Mouse (Mus musculus) embryonic facial prominence, embryonic 15.5 days (tissue): ENCODE measurements around the gene Ces1d. TPM values are rescaled to one million over a fixed set of nuclear protein-coding genes. Genes with fewer than 3 reads are reported as not detected.
"Not testable (repeated sequence)": the region's sequence is repeated elsewhere in the genome, so short reads cannot be mapped to it uniquely, and the experiment has no call there.

Experiments used
- ATAC-seq: fragments of 200-750 bp; cut with Nextera tagmentation; 2 replicates; pipeline ENCODE4 v1.8.0; 2017; ENCODE audit warnings: low read depth, moderate TSS enrichment; ENCODE audit not compliant: insufficient number of reproducible peaks, low FRiP score, low TSS enrichment
- H3K27ac ChIP-seq: fragments of 300-500 bp; sonication (generic); replicated peaks from 2 replicates; pipeline ENCODE4 v1.5.1; 2015; ENCODE audit warnings: mild to moderate bottlenecking, inconsistent platforms
- H3K27me3 ChIP-seq: fragments of 300-500 bp; sonication (generic); 2 replicates; pipeline ENCODE4 v1.6.1; 2015; ENCODE audit warnings: inconsistent platforms
- H3K36me3 ChIP-seq: fragments of 300-500 bp; sonication (generic); 2 replicates; pipeline ENCODE4 v1.6.1; 2015; ENCODE audit warnings: mild to moderate bottlenecking, inconsistent platforms
- H3K4me1 ChIP-seq: fragments of 300-500 bp; sonication (generic); 2 replicates; pipeline ENCODE4 v1.6.1; 2015; ENCODE audit warnings: inconsistent platforms
- H3K4me2 ChIP-seq: fragments of 300-500 bp; sonication (generic); replicated peaks from 2 replicates; pipeline ENCODE4 v1.6.1; 2015; ENCODE audit warnings: mild to moderate bottlenecking, inconsistent platforms
- H3K4me3 ChIP-seq: fragments of 300-500 bp; sonication (generic); replicated peaks from 2 replicates; pipeline ENCODE4 v1.5.1; 2015; ENCODE audit warnings: mild to moderate bottlenecking, inconsistent platforms
- H3K9ac ChIP-seq: fragments of 300-500 bp; sonication (generic); 2 replicates; pipeline ENCODE4 v1.6.1; 2015; ENCODE audit warnings: inconsistent platforms
- H3K9me3 ChIP-seq: fragments of 300-500 bp; sonication (generic); replicated peaks from 2 replicates; pipeline ENCODE4 v1.6.1; 2016; ENCODE audit warnings: inconsistent platforms
- WGBS: fragments of 180-500 bp; shearing (Covaris S2); methylation state at CpG from one replicate; pipeline ENCODE4 v1.1.7; 2015; 5-methylcytosine and 5-hydroxymethylcytosine counted together
- polyA plus RNA-seq: library from polyadenylated mRNA; unstranded; fragments of >200 nt; fragmentation: Nextera tagmentation; extraction: Ambion mirVana; gene quantifications from 2 replicates; pipeline ENCODE4 v1.2.1, GENCODE M21; 2015

Ces1d gene
- polyA plus RNA-seq, 1 experiment from 2014 or later = 11.1 TPM

GRCm38 (mm10) chr8:93217375-93217774 lies 19.7 kb upstream of the Ces1d start:
- no peak overlapping the region for H3K27ac ChIP-seq
- no peak overlapping the region for H3K9ac ChIP-seq
- no peak overlapping the region for H3K4me2 ChIP-seq
- H3K4me1 ChIP-seq = no peaks in the 10 kb centered on the region
- H3K4me3 ChIP-seq = no peak overlapping the region
- ATAC-seq = no peak
- H3K27me3 ChIP-seq = no peaks in the 10 kb centered on the region
- WGBS = 74% methylated on average over 1 of the region's 1 CpGs
- no peaks in the 10 kb centered on the region for H3K36me3 ChIP-seq
- H3K9me3 ChIP-seq = no peaks in the 10 kb centered on the region

DNA sequence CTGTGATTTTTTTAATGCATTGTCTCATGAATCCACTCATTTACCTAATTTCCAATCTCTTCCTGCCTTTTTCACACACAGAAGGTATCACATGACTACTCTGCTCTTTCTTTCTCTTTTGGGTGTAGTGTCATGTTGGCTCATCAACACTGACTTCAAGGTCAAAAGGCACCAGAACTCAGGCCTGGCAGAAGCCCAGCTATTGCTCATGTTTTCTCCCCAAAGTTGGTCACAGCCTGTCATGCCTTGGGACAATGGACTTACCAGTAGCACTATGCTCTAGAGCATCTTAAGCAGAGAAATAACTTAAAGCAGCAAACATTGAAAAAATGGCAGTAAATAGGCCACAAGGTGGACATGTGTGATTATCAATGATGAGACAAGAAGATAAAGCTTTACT lies 13.5 kb upstream of the Ces1d start:
- H3K4me2 ChIP-seq = no peak overlapping the region
- H3K36me3 ChIP-seq = no peaks in the 10 kb centered on the region
- no peak for ATAC-seq
- no peaks in the 10 kb centered on the region for H3K9me3 ChIP-seq
- H3K9ac ChIP-seq = no peak overlapping the region
- H3K4me3 ChIP-seq = no peak overlapping the region
- H3K4me1 ChIP-seq = no peaks in the 10 kb centered on the region
- H3K27ac ChIP-seq = no peak overlapping the region
- no peaks in the 10 kb centered on the region for H3K27me3 ChIP-seq

GRCm38 (mm10) chr8:93199146-93199545 lies 1.5 kb upstream of the Ces1d start:
- H3K36me3 ChIP-seq, H3K27me3 ChIP-seq, H3K27ac ChIP-seq, H3K4me3 ChIP-seq, ATAC-seq, H3K4me2 ChIP-seq, H3K4me1 ChIP-seq, H3K9me3 ChIP-seq, H3K9ac ChIP-seq: not testable (repeated sequence)
- 72% methylated on average over 7 of the region's 7 CpGs for WGBS

GRCm38 (mm10) chr8:93196436-93196835 lies 1.2 kb downstream of the Ces1d start:
- Histone ChIP-seq H3K4me3 (no peak overlapping the region), H3K36me3 (no peaks in the 10 kb centered on the region), H3K27ac (no peak overlapping the region), H3K4me2 (no peak overlapping the region), H3K27me3 (no peaks in the 10 kb centered on the region), H3K9me3 (no peaks in the 10 kb centered on the region), H3K4me1 (no peaks in the 10 kb centered on the region), H3K9ac (no peak overlapping the region)
- 78% methylated on average over 5 of the region's 5 CpGs for WGBS
- ATAC-seq = no peak

DNA sequence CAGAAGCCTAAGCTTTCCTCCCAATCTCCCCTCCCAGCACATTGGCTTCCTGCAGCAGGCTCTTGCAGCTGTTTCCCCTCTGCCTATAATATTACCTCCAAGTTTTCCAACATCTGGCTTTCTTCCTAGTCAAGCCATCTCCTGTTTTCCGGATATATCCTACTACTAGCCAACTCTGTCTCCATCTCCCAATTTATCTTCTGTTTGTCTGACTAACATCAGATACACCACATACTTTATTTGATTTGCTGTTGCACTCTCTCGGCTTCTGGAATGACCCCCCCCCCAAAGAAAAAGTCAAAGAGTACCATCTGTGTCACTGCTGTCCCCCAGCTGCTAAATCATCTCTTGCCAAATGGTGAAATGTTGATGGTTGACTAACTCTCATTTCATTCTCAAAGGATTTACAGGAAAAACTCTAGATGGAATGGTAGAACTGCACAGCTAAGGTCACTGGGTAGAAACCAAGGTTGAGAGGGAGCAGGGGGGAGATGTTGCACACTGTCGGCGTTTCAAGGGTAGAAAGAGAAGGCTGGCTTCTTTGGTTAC lies 17.0 kb downstream of the Ces1d start:
- Histone ChIP-seq H3K9ac (no peak overlapping the region), H3K36me3 (no peaks in the 10 kb centered on the region), H3K27ac (no peak overlapping the region), H3K27me3 (no peaks in the 10 kb centered on the region), H3K4me1 (no peaks in the 10 kb centered on the region), H3K4me2 (no peak overlapping the region), H3K9me3 (no peaks in the 10 kb centered on the region), H3K4me3 (no peak overlapping the region)
- 64% methylated on average over 4 of the region's 4 CpGs for WGBS
- no peak for ATAC-seq

DNA sequence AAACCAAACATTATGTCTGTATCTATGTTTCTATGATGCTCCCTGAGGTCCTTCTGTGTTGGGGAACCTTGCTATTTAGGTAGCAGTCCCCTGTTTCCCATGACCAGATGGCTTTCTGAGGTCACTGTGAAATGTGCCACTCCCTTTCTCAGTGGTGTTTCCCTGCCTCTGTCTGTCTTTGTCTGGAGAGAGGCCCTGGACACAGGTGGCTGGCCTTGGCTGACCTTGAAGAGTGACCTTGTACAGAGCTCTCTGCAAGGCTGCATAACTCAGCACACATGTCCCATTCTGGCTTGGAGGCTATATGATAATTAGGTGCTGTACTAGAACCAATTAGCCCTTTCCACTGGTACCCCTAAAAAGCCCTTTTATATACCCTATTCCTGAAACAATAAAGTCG lies 21.0 kb downstream of the Ces1d start:
- no peak overlapping the region for H3K4me3 ChIP-seq
- H3K27me3 ChIP-seq = no peaks in the 10 kb centered on the region
- H3K9ac ChIP-seq = no peak overlapping the region
- H3K36me3 ChIP-seq = no peaks in the 10 kb centered on the region
- WGBS = 27% methylated on average over 1 of the region's 1 CpGs
- H3K4me1 ChIP-seq = no peaks in the 10 kb centered on the region
- ATAC-seq = no peak
- H3K4me2 ChIP-seq = no peak overlapping the region
- H3K9me3 ChIP-seq = no peaks in the 10 kb centered on the region
- no peak overlapping the region for H3K27ac ChIP-seq

DNA sequence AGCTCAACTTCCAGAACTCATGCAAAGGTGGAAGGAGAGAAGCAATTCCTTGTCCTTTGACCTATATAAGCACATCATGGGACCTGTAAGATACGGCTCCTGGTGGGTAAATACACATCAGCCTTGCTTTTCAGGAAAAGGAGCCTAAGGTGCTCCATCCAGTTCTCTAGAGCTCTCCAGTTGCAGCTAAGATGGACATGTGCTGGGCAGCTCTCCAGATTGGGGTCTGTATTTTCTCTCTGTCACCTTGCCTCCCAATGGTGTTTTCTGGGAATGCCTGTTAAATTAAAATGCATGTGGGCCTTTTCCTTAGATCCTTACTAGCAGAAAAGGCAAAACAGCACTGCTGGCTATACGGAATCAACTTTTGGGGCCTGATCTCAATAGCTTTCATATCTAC lies 23.1 kb downstream of the Ces1d start:
- Histone ChIP-seq H3K9ac (no peak overlapping the region), H3K9me3 (no peaks in the 10 kb centered on the region), H3K27ac (no peak overlapping the region), H3K4me2 (no peak overlapping the region), H3K4me3 (no peak overlapping the region), H3K27me3 (no peaks in the 10 kb centered on the region), H3K4me1 (no peaks in the 10 kb centered on the region), H3K36me3 (no peaks in the 10 kb centered on the region)
- ATAC-seq = no peak
- WGBS = 89% methylated on average over 2 of the region's 2 CpGs

DNA sequence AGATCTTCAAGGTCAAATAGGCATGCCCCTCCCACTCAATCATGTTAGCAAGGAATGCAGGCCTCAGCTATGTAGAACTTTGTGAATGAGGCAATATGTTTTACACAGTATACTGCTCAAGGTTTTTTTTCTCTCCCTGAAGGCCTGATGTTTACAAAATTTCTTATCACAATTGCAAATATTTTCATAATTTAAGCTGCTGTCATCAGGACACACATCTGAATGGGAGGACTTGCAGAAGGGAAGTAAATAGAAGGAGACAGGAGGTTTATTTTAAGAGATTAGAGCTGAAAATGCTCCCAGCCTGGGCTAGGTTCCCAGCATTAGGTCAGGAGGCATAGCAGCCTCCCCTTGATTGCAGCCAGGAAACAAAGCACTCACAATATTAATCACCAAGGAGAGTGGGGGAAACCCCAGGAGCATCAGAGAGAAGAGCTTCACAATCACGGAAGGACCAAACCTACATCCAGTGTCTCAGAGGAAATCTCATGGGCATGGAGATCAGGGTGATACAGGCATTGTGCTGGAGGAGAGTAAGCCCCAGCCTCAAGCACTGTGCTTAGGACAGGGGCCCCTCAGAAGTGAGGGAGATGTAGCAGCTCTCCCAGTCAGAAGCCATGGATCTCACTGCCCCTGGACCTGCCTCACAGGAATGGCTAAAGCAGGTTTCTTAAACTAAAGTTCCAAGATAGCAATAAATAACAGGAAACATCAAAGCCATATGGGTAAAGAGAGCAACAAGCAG lies 25.6 kb downstream of the Ces1d start:
- WGBS = 62% methylated on average over 1 of the region's 1 CpGs
- Histone ChIP-seq H3K9me3 (no peaks in the 10 kb centered on the region), H3K9ac (no peak overlapping the region), H3K4me1 (no peaks in the 10 kb centered on the region), H3K27ac (no peak overlapping the region), H3K36me3 (no peaks in the 10 kb centered on the region), H3K4me3 (no peak overlapping the region), H3K4me2 (no peak overlapping the region), H3K27me3 (no peaks in the 10 kb centered on the region)
- ATAC-seq = no peak

DNA sequence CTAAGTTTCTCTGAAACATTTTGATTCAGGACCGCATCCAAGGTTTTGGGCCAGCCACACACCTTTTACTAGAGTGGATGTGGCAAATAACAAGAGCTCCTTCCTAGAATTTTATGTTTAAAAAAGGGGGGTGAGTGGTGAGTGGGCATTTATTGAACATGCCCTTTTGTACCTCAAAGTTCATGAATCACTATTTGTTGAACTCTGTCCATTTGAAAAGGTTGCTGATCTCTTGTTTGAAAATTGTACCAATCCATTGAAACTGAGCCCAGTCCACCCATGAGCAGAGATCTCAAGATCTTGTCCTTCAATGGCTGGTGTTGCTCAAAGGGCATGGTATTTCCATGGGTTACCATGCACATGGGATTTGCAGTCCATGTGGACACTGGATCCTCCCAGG lies 34.3 kb downstream of the Ces1d start:
- H3K4me1 ChIP-seq = no peaks in the 10 kb centered on the region
- H3K27ac ChIP-seq = no peak overlapping the region
- H3K9me3 ChIP-seq = no peaks in the 10 kb centered on the region
- H3K36me3 ChIP-seq = no peaks in the 10 kb centered on the region
- no peak overlapping the region for H3K9ac ChIP-seq
- no peak for ATAC-seq
- H3K4me2 ChIP-seq = no peak overlapping the region
- 91% methylated on average over 1 of the region's 1 CpGs for WGBS
- no peak overlapping the region for H3K4me3 ChIP-seq
- no peaks in the 10 kb centered on the region for H3K27me3 ChIP-seq

- H3K27me3 ChIP-seq = no peaks in the 10 kb centered on the region
- 80% methylated on average over 1 of the region's 1 CpGs for WGBS
- no peak overlapping the region for H3K27ac ChIP-seq
- H3K9me3 ChIP-seq = no peaks in the 10 kb centered on the region
- H3K36me3 ChIP-seq = no peaks in the 10 kb centered on the region
- no peaks in the 10 kb centered on the region for H3K4me1 ChIP-seq
- no peak overlapping the region for H3K9ac ChIP-seq
- H3K4me2 ChIP-seq = no peak overlapping the region
- ATAC-seq = no peak
- no peak overlapping the region for H3K4me3 ChIP-seq
Observed at GRCm38 (mm10) chr8:93151401-93151800, 46.2 kb downstream of the Ces1d start.

DNA sequence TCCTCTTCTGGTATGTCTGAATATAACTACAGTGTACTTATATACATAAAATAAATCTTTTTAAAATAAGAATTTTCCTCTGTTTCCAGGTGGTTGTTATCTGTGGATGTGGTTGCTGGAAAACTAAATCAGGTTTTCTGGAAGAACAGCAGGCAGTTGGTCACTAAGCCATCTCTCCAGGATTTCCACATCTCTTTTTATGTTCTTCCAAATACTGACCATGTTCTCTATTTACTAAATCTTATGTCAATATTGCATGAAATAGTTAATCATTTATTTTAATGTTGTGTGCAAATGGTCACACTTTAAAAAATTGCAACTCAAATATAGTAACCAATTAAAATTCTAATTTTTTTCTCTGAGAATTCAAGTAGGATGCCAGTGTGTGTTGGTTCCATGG lies 50.3 kb downstream of the Ces1d start:
- no peak for ATAC-seq
- no peaks in the 10 kb centered on the region for H3K36me3 ChIP-seq
- no peak overlapping the region for H3K4me3 ChIP-seq

DNA sequence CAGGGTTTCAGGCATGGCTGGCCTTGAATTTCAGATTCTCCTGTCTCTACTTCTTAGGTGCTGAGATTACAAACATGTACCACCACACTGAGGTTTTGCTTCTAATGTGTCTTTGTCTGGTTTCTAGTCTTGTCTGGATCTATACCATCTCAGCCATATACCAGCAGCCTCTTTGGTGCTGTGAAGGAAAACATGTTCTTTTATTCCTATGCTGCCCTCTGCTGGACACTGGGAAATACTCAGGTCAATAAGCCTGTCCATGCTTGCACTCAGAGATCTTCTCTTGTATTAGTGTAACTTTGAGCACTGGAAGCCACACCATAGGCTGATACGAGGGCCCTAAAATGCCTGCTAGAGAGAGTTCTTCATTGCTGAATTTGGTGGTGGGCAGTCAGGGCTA lies 56.9 kb downstream of the Ces1d start:
- 35% methylated on average over 1 of the region's 1 CpGs for WGBS
- no peak overlapping the region for H3K4me2 ChIP-seq

More for the DNA sequence above, 50.3 kb downstream of the Ces1d start:
- Histone ChIP-seq H3K27ac (no peak overlapping the region), H3K9ac (no peak overlapping the region), H3K4me2 (no peak overlapping the region), H3K4me1 (no peaks in the 10 kb centered on the region), H3K27me3 (no peaks in the 10 kb centered on the region), H3K9me3 (no peaks in the 10 kb centered on the region)

More for the DNA sequence above, 56.9 kb downstream of the Ces1d start:
- Histone ChIP-seq H3K36me3 (no peaks in the 10 kb centered on the region), H3K27ac (no peak overlapping the region), H3K4me3 (no peak overlapping the region), H3K4me1 (no peaks in the 10 kb centered on the region), H3K9ac (no peak overlapping the region), H3K27me3 (no peaks in the 10 kb centered on the region), H3K9me3 (no peaks in the 10 kb centered on the region)
- no peak for ATAC-seq
